Mouse (Mus musculus) gastrocnemius, adult 2 months (tissue): ENCODE data around the gene Zscan25. TPM values are rescaled to one million over a fixed set of nuclear protein-coding genes. Genes with fewer than 3 reads are reported as not detected.
"Not testable (repeated sequence)": the region's sequence is repeated elsewhere in the genome, so short reads cannot be mapped to it uniquely, and the experiment has no call there.

Experiments used
- DNase-seq: peaks from one replicate; pipeline ENCODE4 v3.0.0; 2022
- H3K27ac ChIP-seq: fragments of 200-600 bp; 2 replicates; pipeline ENCODE4 v1.8.1; 2022; ENCODE audit warnings: mild to moderate bottlenecking
- H3K4me3 ChIP-seq: fragments of 200-600 bp; 2 replicates; pipeline ENCODE4 v1.8.1; 2022; ENCODE audit warnings: mild to moderate bottlenecking, moderate library complexity
- CTCF ChIP-seq: fragments of 200-600 bp; IDR thresholded peaks from 2 replicates; pipeline ENCODE4 v1.8.1; 2022; ENCODE audit warnings: antibody characterized with exemption, mild to moderate bottlenecking, moderate library complexity
- intact Hi-C: fragments of 180-260 bp; cut with DNase I; formaldehyde crosslinking; loops from one replicate; pipeline ENCODE4 v1.15.1; 2025
- total RNA-seq, 2 experiments: library from RNA; stranded (reverse); gene quantifications; 2 replicates each; pipeline ENCODE4 v1.2.3; 2021

Gene Zscan25
- total RNA-seq, 2 experiments from 2014 or later: 8.8 to 9.4 TPM

DNA sequence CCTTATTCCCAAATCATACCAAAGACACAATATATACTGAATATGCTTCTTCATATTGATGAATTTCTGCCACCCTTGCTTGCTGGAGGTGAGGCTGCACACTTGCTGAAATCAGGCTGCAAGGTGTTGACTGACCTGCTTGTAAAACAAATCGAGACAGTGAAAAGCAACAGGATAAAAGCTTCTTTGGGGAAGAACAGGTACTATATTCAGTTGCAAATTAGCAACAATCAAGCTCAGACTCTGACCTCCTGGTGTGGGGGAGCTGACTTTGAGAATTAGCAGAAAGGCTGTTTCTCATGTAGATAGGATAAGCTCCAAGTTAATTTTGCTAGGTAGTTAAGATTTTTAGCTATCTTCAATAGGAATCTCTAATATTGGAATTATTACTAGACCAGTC is 22.1 kb downstream of the Zscan25 start:
- no peak overlapping the region for H3K4me3 ChIP-seq
- no peak overlapping the region for H3K27ac ChIP-seq
- no peak for TF ChIP-seq CTCF
- DNase-seq: no peak
- intact Hi-C loops: no loop called here

DNA sequence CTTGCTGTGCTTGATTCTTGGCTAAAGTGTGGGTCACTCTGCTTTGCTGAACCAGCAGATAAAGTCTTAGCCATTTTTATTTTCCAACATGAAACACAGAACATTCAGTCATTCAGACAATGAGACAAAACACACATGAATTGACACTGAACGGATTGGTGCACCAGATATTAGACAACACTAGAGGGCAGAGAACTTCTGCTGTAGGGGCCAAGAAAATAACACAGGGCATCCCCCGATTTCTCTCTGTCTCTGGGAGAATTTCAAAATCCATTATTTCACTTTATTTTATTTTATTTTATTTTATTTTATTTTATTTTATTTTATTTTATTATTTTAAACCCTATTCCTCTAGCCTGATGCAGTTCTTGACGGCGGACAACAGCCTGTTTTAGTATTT is 26.7 kb downstream of the Zscan25 start:
- H3K27ac ChIP-seq, intact Hi-C loops, H3K4me3 ChIP-seq: not testable (repeated sequence)

DNA sequence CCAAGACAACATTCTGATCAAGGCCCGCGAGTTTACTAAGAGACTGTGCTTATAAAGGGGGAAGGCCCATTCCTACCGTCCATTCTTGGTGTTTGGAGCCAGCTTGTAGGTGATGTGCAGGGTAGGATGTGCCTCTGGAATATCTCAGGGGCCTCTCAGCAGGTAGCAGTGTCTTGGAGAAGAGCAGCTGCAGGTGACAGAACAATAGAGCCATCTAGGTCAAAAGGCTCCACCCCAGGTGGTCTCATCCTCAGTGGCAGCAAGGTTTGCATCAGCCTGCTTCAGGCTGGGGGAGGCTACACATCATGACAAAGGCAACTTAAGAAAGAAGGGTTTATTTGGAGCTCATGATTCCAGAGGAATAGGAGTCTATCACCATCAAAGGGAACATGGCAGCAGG is 27.5 kb downstream of the Zscan25 start:
- intact Hi-C loops, DNase-seq: not testable (repeated sequence)

More for the DNA sequence above, 26.7 kb downstream of the Zscan25 start:
- not testable (repeated sequence) for DNase-seq

DNA sequence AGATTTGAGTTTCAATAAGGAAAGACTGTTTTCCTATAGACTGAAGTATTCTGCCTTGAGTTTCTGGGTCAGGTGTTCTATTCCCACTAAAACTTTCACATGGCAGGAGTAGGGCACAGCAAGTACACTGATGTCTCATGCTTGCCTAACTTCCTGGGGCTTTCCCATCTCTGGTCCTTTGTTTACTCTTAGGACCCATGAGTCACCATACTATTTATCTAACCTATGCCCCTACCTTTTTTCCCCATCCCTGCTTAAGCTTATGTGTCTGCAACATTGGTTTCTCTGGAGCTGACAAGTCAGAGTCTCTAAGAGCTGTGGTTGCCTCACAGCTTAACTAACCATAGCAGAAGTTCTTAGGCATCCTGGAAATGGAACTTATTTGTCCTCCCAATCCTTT is 33.5 kb downstream of the Zscan25 start:
- H3K4me3 ChIP-seq: no peak overlapping the region
- no peak for TF ChIP-seq CTCF
- no peak overlapping the region for H3K27ac ChIP-seq
- intact Hi-C loops: no loop called here
- DNase-seq: no peak

More for the DNA sequence above, 27.5 kb downstream of the Zscan25 start:
- H3K27ac ChIP-seq, H3K4me3 ChIP-seq: not testable (repeated sequence)

DNA sequence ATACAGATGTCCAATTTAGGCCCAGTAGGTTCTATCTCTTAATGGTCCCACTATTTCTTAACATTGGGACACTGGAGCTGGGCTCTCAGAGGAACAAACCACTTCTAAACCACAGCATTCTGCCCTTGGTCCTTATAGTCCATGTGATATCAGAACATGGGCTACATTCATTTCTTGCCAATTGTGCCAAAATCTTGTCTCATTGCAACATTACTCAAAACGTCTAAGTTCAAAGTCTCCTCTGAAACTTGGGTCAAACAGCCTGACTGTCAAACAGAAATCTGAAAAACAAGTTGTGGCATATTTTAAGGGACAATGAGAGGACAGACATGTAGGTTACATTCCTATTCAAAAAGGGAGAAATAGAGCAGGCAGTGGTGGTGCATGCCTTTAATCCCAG is 36.8 kb downstream of the Zscan25 start:
- no peak for TF ChIP-seq CTCF
- intact Hi-C loops: no loop called here
- Histone ChIP-seq H3K4me3 (no peak overlapping the region), H3K27ac (no peak overlapping the region)
- no peak for DNase-seq

DNA sequence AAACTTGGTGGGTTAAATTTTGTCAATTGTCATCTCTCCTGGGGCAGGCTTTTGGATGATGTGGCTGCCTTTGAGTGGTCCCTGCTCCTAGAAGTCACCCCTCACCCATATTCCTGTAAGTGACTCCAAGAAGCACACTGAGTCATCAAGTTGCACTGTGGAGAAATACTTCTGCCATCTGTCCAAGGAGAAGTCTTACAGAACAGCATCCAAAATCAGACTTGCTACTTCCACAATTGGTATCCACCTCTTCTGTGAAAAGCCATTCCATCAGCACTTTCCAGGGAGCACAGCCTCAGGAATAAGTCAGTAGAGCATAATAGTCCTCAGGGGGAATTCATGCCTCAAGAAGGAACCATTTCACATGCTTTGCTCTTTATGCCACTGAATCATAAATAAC is 58.5 kb downstream of the Zscan25 start:
- H3K4me3 ChIP-seq, H3K27ac ChIP-seq, intact Hi-C loops, DNase-seq: not testable (repeated sequence)

Other genes with a start within 250 kb of the Zscan25 start
- gene Gm4871, start 247.7 kb upstream of the Zscan25 start, total RNA-seq: not detected
- gene 1700018F24Rik, start 237.5 kb upstream of the Zscan25 start, total RNA-seq: not detected
- gene Arpc1a, start 196.7 kb upstream of the Zscan25 start, total RNA-seq: 10 to 100 TPM; 23.8 to 30.3 TPM
- not detected for gene Kpna7, start 196.5 kb upstream of the Zscan25 start, total RNA-seq
- 10 to 100 TPM; 20.1 to 29.9 TPM for gene Arpc1b, start 166.3 kb upstream of the Zscan25 start, total RNA-seq
- gene Pdap1, start 140.3 kb upstream of the Zscan25 start, total RNA-seq: 10 to 100 TPM; 47.9 to 56.9 TPM
- 10 to 100 TPM; 49.1 to 57.4 TPM for gene Bud31, start 140.1 kb upstream of the Zscan25 start, total RNA-seq
- gene Ptcd1, start 113.4 kb upstream of the Zscan25 start, total RNA-seq: 10 to 100 TPM; 11.5 to 12.8 TPM
- 1 to 10 TPM; 9.3 to 9.9 TPM for gene Cpsf4, start 113.3 kb upstream of the Zscan25 start, total RNA-seq
- 100 to 1,000 TPM; 622 to 768 TPM for gene Atp5j2, start 88.4 kb upstream of the Zscan25 start, total RNA-seq
- gene Zkscan14, start 78.6 kb upstream of the Zscan25 start, total RNA-seq: 10 to 100 TPM in 1 of 2 experiments, 1 to 10 TPM in 1; 9.3 to 11.6 TPM
- 1 to 10 TPM; 8.6 to 9.3 TPM for gene Zkscan5, start 75.9 kb upstream of the Zscan25 start, total RNA-seq
- 10 to 100 TPM; 14.3 to 15.2 TPM for gene Zfp655, start 48.8 kb upstream of the Zscan25 start, total RNA-seq
- not detected for gene Cyp3a57, start 64.8 kb downstream of the Zscan25 start, total RNA-seq
- not detected for gene Cyp3a16, start 189.2 kb downstream of the Zscan25 start, total RNA-seq